Mouse (Mus musculus): ENCODE measurements around the gene Pramef20. TPM values are rescaled to one million over a fixed set of nuclear protein-coding genes. Genes with fewer than 3 reads are reported as not detected.

The Pramef20 gene
- polyA plus RNA-seq, 1 experiment from 2014 or later = not detected

Other genes starting within 250 kb of the Pramef20 start
- gene Oog3, start 215.3 kb downstream of the Pramef20 start, polyA plus RNA-seq (2016; fragmentation: Nextera tagmentation; extraction: Ambion mirVana) = not detected in 2 replicates
- gene Oog2, start 187.2 kb downstream of the Pramef20 start, polyA plus RNA-seq (2016; fragmentation: Nextera tagmentation; extraction: Ambion mirVana) = not detected in 2 replicates
- gene C87977, start 164.6 kb downstream of the Pramef20 start, polyA plus RNA-seq (2016; fragmentation: Nextera tagmentation; extraction: Ambion mirVana) = not detected in 2 replicates
- not detected in 2 replicates for gene Pramel5, start 97.4 kb downstream of the Pramef20 start, polyA plus RNA-seq (2016; fragmentation: Nextera tagmentation; extraction: Ambion mirVana)
- gene Gm13128, start 47.7 kb downstream of the Pramef20 start, polyA plus RNA-seq (2016; fragmentation: Nextera tagmentation; extraction: Ambion mirVana) = not detected in 2 replicates
- not detected in 2 replicates for gene Gm13119, start 20.0 kb downstream of the Pramef20 start, polyA plus RNA-seq (2016; fragmentation: Nextera tagmentation; extraction: Ambion mirVana)
- 0.08 TPM in 1 of 2 replicates, not detected in the other for gene Pramef12, start 30.5 kb upstream of the Pramef20 start, polyA plus RNA-seq (2016; fragmentation: Nextera tagmentation; extraction: Ambion mirVana)
- not detected in 2 replicates for gene 1700012P22Rik, start 60.8 kb upstream of the Pramef20 start, polyA plus RNA-seq (2016; fragmentation: Nextera tagmentation; extraction: Ambion mirVana)
- gene Gm9944, start 75.4 kb upstream of the Pramef20 start, polyA plus RNA-seq (2016; fragmentation: Nextera tagmentation; extraction: Ambion mirVana) = not detected in 2 replicates
- gene Aadacl3, start 85.8 kb upstream of the Pramef20 start, polyA plus RNA-seq (2016; fragmentation: Nextera tagmentation; extraction: Ambion mirVana) = not detected in 2 replicates
- gene 9430007A20Rik, start 141.9 kb upstream of the Pramef20 start, polyA plus RNA-seq (2016; fragmentation: Nextera tagmentation; extraction: Ambion mirVana) = not detected in 2 replicates
- gene Gm13124, start 187.2 kb upstream of the Pramef20 start, polyA plus RNA-seq (2016; fragmentation: Nextera tagmentation; extraction: Ambion mirVana) = not detected in 2 replicates
- not detected in 2 replicates for gene Aadacl4, start 235.8 kb upstream of the Pramef20 start, polyA plus RNA-seq (2016; fragmentation: Nextera tagmentation; extraction: Ambion mirVana)